In genomic region chr13:80951327-80951726, GRCm38 (mm10) we compare ENCODE assay signal across 13 mouse cellular contexts.
DNase-seq lines count a peak whose midpoint lies in the region; ATAC-seq and TF ChIP-seq lines count a peak whose summit lies in the region.
"Had no signal": no experiment of that assay in that cellular context is flagged by ENCODE, and none has a peak within 500 bp of the region (broad histone marks: within the 10 kb centered on the region; RNA-seq: fewer than 3 reads in every experiment).

No protein-coding gene starts in this region.

- no peak for TF ChIP-seq CTCF in left cerebral cortex, adult 2 months (IDR thresholded peaks at IDR 0.05)

- H3K36me3 ChIP-seq in heart, embryonic 10.5 days = no peaks in the 10 kb centered on the region
- H3K36me3 ChIP-seq in lung, embryonic 16.5 days (ENCODE audit: control insufficient read depth, insufficient read depth, low read length) = no peaks in the 10 kb centered on the region
- H3K36me3 ChIP-seq: heart, embryonic 13.5 days had no signal

- 79% methylated on average over 3 of the region's 3 CpGs for WGBS in heart, embryonic 10.5 days
- 71% methylated on average over 3 of the region's 3 CpGs for WGBS in lung, embryonic 16.5 days

- H3K4me3 ChIP-seq in heart, embryonic 10.5 days = no peak overlapping the region
- no peak overlapping the region for H3K4me3 ChIP-seq in lung, embryonic 16.5 days (ENCODE audit: low read length)
- H3K4me3 ChIP-seq in left cerebral cortex, adult 2 months = no peak overlapping the region
- H3K4me3 ChIP-seq: heart, embryonic 13.5 days had no signal

- intact Hi-C loops in gastrocnemius, postnatal 14 days (cut with DNase I; ENCODE audit: low total_unique reads) = no loop called here
- intact Hi-C loops in left cerebral cortex, adult 2 months (cut with DNase I) = no loop called here

- H3K4me2 ChIP-seq in lung, embryonic 16.5 days (ENCODE audit: low read depth, low read length) = no peak overlapping the region
- H3K4me2 ChIP-seq: heart, embryonic 13.5 days; liver, embryonic 11.5 days had no signal

- no peaks in the 10 kb centered on the region for H3K27me3 ChIP-seq in heart, embryonic 10.5 days (ENCODE audit: insufficient read depth, poor library complexity, severe bottlenecking)
- no peaks in the 10 kb centered on the region for H3K27me3 ChIP-seq in lung, embryonic 16.5 days (ENCODE audit: control insufficient read depth, insufficient read depth, low read depth, low read length)
- H3K27me3 ChIP-seq: heart, embryonic 13.5 days had no signal

- no peaks in the 10 kb centered on the region for H3K9me3 ChIP-seq in heart, embryonic 10.5 days
- H3K9me3 ChIP-seq in lung, embryonic 16.5 days (ENCODE audit: control insufficient read depth, low read length) = no peaks in the 10 kb centered on the region
- H3K9me3 ChIP-seq: heart, embryonic 13.5 days had no signal

- no peak overlapping the region for H3K27ac ChIP-seq in heart, embryonic 10.5 days
- peak overlapping the region; percentile 44; the same call in 1 of the 2 replicates for H3K27ac ChIP-seq in lung, embryonic 16.5 days (ENCODE audit: low read length)
- no peak overlapping the region; the same call in 1 of the 2 replicates for H3K27ac ChIP-seq in left cerebral cortex, adult 2 months
- H3K27ac ChIP-seq: heart, embryonic 13.5 days had no signal

- DNase-seq in heart, adult 8-10 months (ENCODE audit: low spot score) = peak; percentile 31
- no peak for DNase-seq in heart, embryonic 10.5 days (ENCODE audit: low spot score)
- DNase-seq in NIH3T3 (ENCODE audit: low read depth) = peak; percentile 62
- DNase-seq in gastrocnemius, postnatal 14 days = peak; percentile 71
- DNase-seq in thymus, postnatal 4 days = no peak
- no peak for DNase-seq in left cerebral cortex, adult 2 months (ENCODE audit: extremely low spot score in 1 of 2, low spot score in 2 of 2)
- DNase-seq in spleen, postnatal 36 days (ENCODE audit: low spot score in 2 of 2) = no peak
- DNase-seq: cerebellum, adult 18-20 months; right cerebral cortex, postnatal 14 days had no signal

- no peaks in the 10 kb centered on the region for H3K4me1 ChIP-seq in heart, embryonic 10.5 days
- H3K4me1 ChIP-seq in lung, embryonic 16.5 days (replicated peaks; ENCODE audit: control insufficient read depth, insufficient read depth, low read length) = peaks cover 11% of the 10 kb centered on the region; the same call in 1 of the 2 replicates
- H3K4me1 ChIP-seq: heart, embryonic 13.5 days had no signal

- no peak overlapping the region for H3K9ac ChIP-seq in lung, embryonic 16.5 days (ENCODE audit: low read length)
- H3K9ac ChIP-seq: heart, embryonic 13.5 days had no signal

- ATAC-seq in lung, embryonic 16.5 days (ENCODE audit: low read depth) = peak; percentile 76
- ATAC-seq: intestine, embryonic 16.5 days had no signal

Comparison
In these comparisons a context has a peak if more than half of its experiments do, and no peak if none do; other contexts are left out.
1. DNase-seq: peak in heart, adult 8-10 months (single experiment), NIH3T3 (single experiment) and gastrocnemius, postnatal 14 days (single experiment); none in heart, embryonic 10.5 days (single experiment), thymus, postnatal 4 days (single experiment), left cerebral cortex, adult 2 months (0 of 2) and spleen, postnatal 36 days (0 of 2).